Comparison of ENCODE assay signal across 9 mouse cellular contexts in genomic region chr10:93145088-93145487, GRCm38 (mm10). TPM values are rescaled to one million over a fixed set of nuclear protein-coding genes. Genes with fewer than 3 reads are reported as not detected.
DNase-seq lines count a peak whose midpoint lies in the region; ATAC-seq lines count a peak whose summit lies in the region.
"Had no signal": no experiment of that assay in that cellular context is flagged by ENCODE, and none has a peak within 500 bp of the region (broad histone marks: within the 10 kb centered on the region; RNA-seq: fewer than 3 reads in every experiment).

No protein-coding gene starts in this region.

- peak; percentile 52 for DNase-seq in CD4-positive helper T cell, adult 2 months (ENCODE audit: low read depth, low spot score)
- DNase-seq in adrenal gland, adult 18-20 months (ENCODE audit: low spot score in 2 of 2), result peak; percentile 34 to 57
- peak; percentile 14 for DNase-seq in ovary, postnatal 36 days (ENCODE audit: low spot score)
- DNase-seq in cerebellum, postnatal 4 days (ENCODE audit: low spot score in 2 of 2), result no peak
- DNase-seq in gastrocnemius, postnatal 36 days, result no peak
- DNase-seq in retina, postnatal 1 day, result no peak
- no peak for DNase-seq in midbrain, embryonic 11.5 days (ENCODE audit: low spot score, missing footprints)

- peaks cover 50% of the 10 kb centered on the region for H3K4me1 ChIP-seq in liver, embryonic 12.5 days
- peaks cover 4% of the 10 kb centered on the region; the same call in 1 of the 2 replicates for H3K4me1 ChIP-seq in midbrain, embryonic 11.5 days (ENCODE audit: control insufficient read depth, insufficient read depth, low read length)

- no peaks in the 10 kb centered on the region for H3K9me3 ChIP-seq in liver, embryonic 12.5 days (replicated peaks)
- H3K9me3 ChIP-seq in midbrain, embryonic 11.5 days (ENCODE audit: control insufficient read depth, low read length), result no peaks in the 10 kb centered on the region
- H3K9me3 ChIP-seq: lung, embryonic 15.5 days had no signal

- ATAC-seq in liver, embryonic 12.5 days, result no peak
- ATAC-seq in midbrain, embryonic 11.5 days (ENCODE audit: low FRiP score), result no peak

- no peaks in the 10 kb centered on the region for H3K27me3 ChIP-seq in liver, embryonic 12.5 days (replicated peaks)
- H3K27me3 ChIP-seq in midbrain, embryonic 11.5 days (ENCODE audit: control insufficient read depth, insufficient read depth, low read length), result no peaks in the 10 kb centered on the region
- H3K27me3 ChIP-seq: lung, embryonic 15.5 days had no signal

- intact Hi-C loops in gastrocnemius, postnatal 36 days (cut with DNase I), result loop anchor here (5.0 kb wide), 1 partner anchor 58 kb away; no protein-coding TSS in a partner anchor

- peak overlapping the region; percentile 96 for H3K27ac ChIP-seq in liver, embryonic 12.5 days
- H3K27ac ChIP-seq in midbrain, embryonic 11.5 days (ENCODE audit: low read depth, low read length), result no peak overlapping the region
- H3K27ac ChIP-seq: lung, embryonic 15.5 days had no signal

- peak overlapping the region; percentile 67 for H3K4me2 ChIP-seq in liver, embryonic 12.5 days
- no peak overlapping the region for H3K4me2 ChIP-seq in midbrain, embryonic 11.5 days
- H3K4me2 ChIP-seq: lung, embryonic 15.5 days had no signal

- 41% methylated on average over 10 of the region's 10 CpGs for whole genome bisulfite sequencing in liver, embryonic 12.5 days (ENCODE audit: insufficient replicate concordance)
- 87% methylated on average over 10 of the region's 10 CpGs for WGBS in midbrain, embryonic 11.5 days

- peak overlapping the region; percentile 77 for H3K9ac ChIP-seq in liver, embryonic 12.5 days
- no peak overlapping the region for H3K9ac ChIP-seq in midbrain, embryonic 11.5 days (ENCODE audit: low read length)
- H3K9ac ChIP-seq: lung, embryonic 15.5 days had no signal

- H3K36me3 ChIP-seq in liver, embryonic 12.5 days, result no peaks in the 10 kb centered on the region
- H3K36me3 ChIP-seq in midbrain, embryonic 11.5 days (ENCODE audit: control insufficient read depth, insufficient read depth, low read length), result no peaks in the 10 kb centered on the region
- H3K36me3 ChIP-seq: lung, embryonic 15.5 days had no signal

- peak overlapping the region; percentile 62; the same call in 1 of the 2 replicates for H3K4me3 ChIP-seq in liver, embryonic 12.5 days
- no peak overlapping the region for H3K4me3 ChIP-seq in midbrain, embryonic 11.5 days (ENCODE audit: low read depth, low read length)
- H3K4me3 ChIP-seq: lung, embryonic 15.5 days had no signal

RNA-seq across cellular contexts. Expression of gene Cdk17, which starts 15.6 kb away (rescaled TPM):
- 10 to 100 TPM; 24.6 to 29.4 TPM for total RNA-seq in adrenal gland, adult 18-20 months (2021)
- polyA plus RNA-seq in liver, embryonic 12.5 days (2016; fragmentation: Nextera tagmentation; extraction: Ambion mirVana), result 22.3 and 23.0 TPM in 2 replicates
- 1 to 10 TPM; 4.5 to 7.0 TPM for total RNA-seq in gastrocnemius, postnatal 36 days (2021)
- polyA plus RNA-seq in midbrain, embryonic 11.5 days (2014; fragmentation: Nextera tagmentation; extraction: Ambion mirVana), result 36.8 and 40.3 TPM in 2 replicates

Comparison
In these comparisons a context has a peak if more than half of its experiments do, and no peak if none do; other contexts are left out.
1. DNase-seq: peak in CD4-positive helper T cell, adult 2 months (single experiment), adrenal gland, adult 18-20 months (2 of 2) and ovary, postnatal 36 days (single experiment); none in cerebellum, postnatal 4 days (0 of 2), gastrocnemius, postnatal 36 days (0 of 2), retina, postnatal 1 day (single experiment) and midbrain, embryonic 11.5 days (single experiment).